Mouse (Mus musculus) mature B cell (primary cell): ENCODE data around the gene Zbtb37.

ENCODE experiments used
- in situ Hi-C: fragments of 300-500 bp; cut with MboI; formaldehyde crosslinking; loops from 2 replicates; pipeline ENCODE4 v1.14.3; 2019

The Zbtb37 gene

GRCm38 (mm10) chr1:161034435-161035280 lies at the start of gene Zbtb37:
Zbtb37 (minus strand) TSS chr1:161034849.
- in situ Hi-C loops, result no loop called here

GRCm38 (mm10) chr1:161077243-161077642 lies 42.6 kb upstream of the Zbtb37 start:
- in situ Hi-C loops, result no loop called here

- in situ Hi-C loops, result no loop called here
These were observed 41.6 kb upstream of the Zbtb37 start for GRCm38 (mm10) chr1:161076238-161076637.

- in situ Hi-C loops, result no loop called here
These were observed 36.6 kb upstream of the Zbtb37 start for GRCm38 (mm10) chr1:161071272-161071620.

GRCm38 (mm10) chr1:161070352-161071271 lies 36.0 kb upstream of the Zbtb37 start, which contains the start of the genes Dars2 and Cenpl:
Dars2 (minus strand) TSS chr1:161070658.
Cenpl (plus strand) TSS chr1:161070713.
- in situ Hi-C loops, result no loop called here

GRCm38 (mm10) chr1:161063351-161063750 lies 28.7 kb upstream of the Zbtb37 start:
- in situ Hi-C loops, result no loop called here

- in situ Hi-C loops, result no loop called here
These were observed 22.5 kb upstream of the Zbtb37 start for GRCm38 (mm10) chr1:161057164-161057563.

GRCm38 (mm10) chr1:161046972-161047371 lies 12.3 kb upstream of the Zbtb37 start:
- in situ Hi-C loops, result no loop called here

GRCm38 (mm10) chr1:161041261-161042020 lies 6.8 kb upstream of the Zbtb37 start:
- in situ Hi-C loops, result no loop called here

GRCm38 (mm10) chr1:161040855-161041254 lies 6.2 kb upstream of the Zbtb37 start:
- in situ Hi-C loops, result no loop called here

- in situ Hi-C loops, result no loop called here
These were observed 5.7 kb upstream of the Zbtb37 start for GRCm38 (mm10) chr1:161040426-161040770.

- in situ Hi-C loops, result no loop called here
These were observed 5.2 kb upstream of the Zbtb37 start for GRCm38 (mm10) chr1:161039741-161040425.

GRCm38 (mm10) chr1:161038968-161039721 lies 4.5 kb upstream of the Zbtb37 start:
- in situ Hi-C loops, result no loop called here

GRCm38 (mm10) chr1:161038004-161038403 lies 3.4 kb upstream of the Zbtb37 start:
- in situ Hi-C loops, result no loop called here

GRCm38 (mm10) chr1:161037599-161037998 lies 3.0 kb upstream of the Zbtb37 start:
- in situ Hi-C loops, result no loop called here

- in situ Hi-C loops, result no loop called here
These were observed 2.4 kb upstream of the Zbtb37 start for GRCm38 (mm10) chr1:161037026-161037425.

- in situ Hi-C loops, result no loop called here
These were observed 1.8 kb upstream of the Zbtb37 start for GRCm38 (mm10) chr1:161036411-161036841.

- in situ Hi-C loops, result no loop called here
These were observed 1.2 kb upstream of the Zbtb37 start for GRCm38 (mm10) chr1:161035786-161036404.

GRCm38 (mm10) chr1:161035281-161035785 lies 684 bp upstream of the Zbtb37 start:
- in situ Hi-C loops, result no loop called here
